Mouse (Mus musculus) lung, postnatal 0 days (tissue): ENCODE data around the gene Med27.

Experiments used
- CTCF ChIP-seq: IDR thresholded peaks from 2 replicates; pipeline ENCODE4 v1.5.1; 2016; ENCODE audit warnings: antibody characterized with exemption, mild to moderate bottlenecking
- EP300 ChIP-seq: IDR thresholded peaks from 2 replicates; pipeline ENCODE4 v1.6.1; 2016; ENCODE audit warnings: antibody characterized with exemption, mild to moderate bottlenecking, control low read depth

- TF ChIP-seq CTCF, result no peak
- TF ChIP-seq EP300, result no peak
Measured at GRCm38 (mm10) chr2:29418498-29418897, 71.9 kb downstream of the Med27 start.
